Comparison of ENCODE assay signal across 8 mouse cellular contexts in the genomic region with DNA sequence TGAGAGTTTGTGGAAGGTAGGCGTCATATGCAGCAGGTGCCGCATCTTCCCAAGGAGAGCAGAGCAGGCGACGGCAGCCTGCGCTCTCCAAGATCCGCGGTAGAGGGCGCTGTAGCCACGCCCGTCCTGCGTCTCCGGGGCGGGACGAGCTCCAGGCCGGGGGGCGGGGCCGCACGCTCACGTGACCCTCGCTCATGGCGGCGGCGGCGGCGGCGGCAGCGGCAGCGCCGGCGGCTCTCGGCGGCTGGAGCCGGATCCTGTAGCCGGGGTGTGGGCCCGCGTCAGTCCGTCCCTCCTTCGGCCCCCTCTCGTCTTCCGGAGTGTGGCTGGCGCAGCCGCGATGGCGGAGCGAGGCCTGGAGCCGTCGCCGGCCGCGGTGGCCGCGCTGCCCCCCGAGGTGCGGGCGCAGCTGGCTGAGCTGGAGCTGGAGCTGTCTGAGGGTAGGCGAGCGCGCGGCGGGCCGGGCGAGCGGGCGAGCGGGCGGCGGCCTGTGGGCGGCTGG. TPM values are rescaled to one million over a fixed set of nuclear protein-coding genes. Genes with fewer than 3 reads are reported as not detected.
A peak's percentile ranks its signal among the peaks of the same experiment; 100 is the strongest.
DNase-seq lines count a peak whose midpoint lies in the region; ATAC-seq lines count a peak whose summit lies in the region.

Dip2b (plus strand) TSS at position 195 of the 502 bp plus-strand sequence.

- H3K4me3 ChIP-seq in embryonic facial prominence, embryonic 11.5 days (ENCODE audit: low read depth, low read length), result peak within 1 kb of the TSS; percentile 92
- H3K4me3 ChIP-seq in limb, embryonic 10.5 days, result peak within 1 kb of the TSS; percentile 97
- peak within 1 kb of the TSS; percentile 94 for H3K4me3 ChIP-seq in midbrain, embryonic 12.5 days

- peak within 1 kb of the TSS; percentile 93 for H3K27ac ChIP-seq in embryonic facial prominence, embryonic 11.5 days (replicated peaks; ENCODE audit: low read depth, low read length)
- peak within 1 kb of the TSS; percentile 100 for H3K27ac ChIP-seq in limb, embryonic 10.5 days
- peak within 1 kb of the TSS; percentile 100 for H3K27ac ChIP-seq in midbrain, embryonic 12.5 days (replicated peaks)

- H3K9ac ChIP-seq in embryonic facial prominence, embryonic 11.5 days (replicated peaks; ENCODE audit: low read length), result peak within 1 kb of the TSS; percentile 97
- peak within 1 kb of the TSS; percentile 98 for H3K9ac ChIP-seq in midbrain, embryonic 12.5 days (replicated peaks)

- H3K36me3 ChIP-seq in embryonic facial prominence, embryonic 11.5 days (replicated peaks; ENCODE audit: control insufficient read depth, insufficient read depth, low read depth, low read length), result no peaks in the 10 kb centered on the region
- H3K36me3 ChIP-seq in limb, embryonic 10.5 days, result peaks cover 8% of the 10 kb centered on the region; the same call in 1 of the 2 replicates
- H3K36me3 ChIP-seq in midbrain, embryonic 12.5 days, result no peaks in the 10 kb centered on the region

- no peaks in the 10 kb centered on the region for H3K9me3 ChIP-seq in embryonic facial prominence, embryonic 11.5 days (replicated peaks; ENCODE audit: control insufficient read depth, low read length)
- no peaks in the 10 kb centered on the region for H3K9me3 ChIP-seq in limb, embryonic 10.5 days (replicated peaks)
- H3K9me3 ChIP-seq in midbrain, embryonic 12.5 days, result no peaks in the 10 kb centered on the region

- peak within 1 kb of the TSS; percentile 46 for H3K4me2 ChIP-seq in embryonic facial prominence, embryonic 11.5 days (ENCODE audit: low read depth, low read length)
- peak within 1 kb of the TSS; percentile 67 for H3K4me2 ChIP-seq in midbrain, embryonic 12.5 days (replicated peaks)

- 0% methylated on average over 49 of the region's 68 CpGs for WGBS in embryonic facial prominence, embryonic 11.5 days
- under 1% methylated on average over 66 of the region's 68 CpGs for WGBS in limb, embryonic 10.5 days
- WGBS in midbrain, embryonic 12.5 days, result under 1% methylated on average over 54 of the region's 68 CpGs

- peak; percentile 83 for ATAC-seq in embryonic facial prominence, embryonic 11.5 days (replicated peaks; ENCODE audit: insufficient number of reproducible peaks, low FRiP score, low TSS enrichment, low read depth)
- ATAC-seq in midbrain, embryonic 12.5 days (ENCODE audit: low FRiP score, low read depth), result peak; percentile 92

- DNase-seq in 3134 (ENCODE audit: extremely low read depth, insufficient read length, low spot score), result peak; percentile 83
- DNase-seq in adrenal gland, postnatal 25 days, result peak; percentile 99
- peak; percentile 96 for DNase-seq in embryonic facial prominence, embryonic 11.5 days (ENCODE audit: low spot score)
- DNase-seq in heart, adult 11 months, result peak; percentile 99
- DNase-seq in kidney, adult 11 months, result peak; percentile 89
- DNase-seq in limb, embryonic 10.5 days (ENCODE audit: low spot score), result peak; percentile 99
- peak; percentile 87 for DNase-seq in skeletal muscle tissue, adult 2 months (ENCODE audit: low read depth, low spot score)

- H3K4me1 ChIP-seq in embryonic facial prominence, embryonic 11.5 days (ENCODE audit: control insufficient read depth, insufficient read depth, low read length), result no peaks in the 10 kb centered on the region
- peaks cover 27% of the 10 kb centered on the region for H3K4me1 ChIP-seq in limb, embryonic 10.5 days
- H3K4me1 ChIP-seq in midbrain, embryonic 12.5 days, result peaks cover 22% of the 10 kb centered on the region

- H3K27me3 ChIP-seq in embryonic facial prominence, embryonic 11.5 days (ENCODE audit: control insufficient read depth, insufficient read depth, low read length), result no peaks in the 10 kb centered on the region
- peaks cover 4% of the 10 kb centered on the region; the same call in 1 of the 2 replicates for H3K27me3 ChIP-seq in limb, embryonic 10.5 days (ENCODE audit: low read depth, poor library complexity, severe bottlenecking)
- peaks cover 7% of the 10 kb centered on the region for H3K27me3 ChIP-seq in midbrain, embryonic 12.5 days

RNA-seq across cellular contexts. Expression of gene Dip2b, which starts in this region (rescaled TPM):
- 17.9 and 19.9 TPM in 2 replicates for total RNA-seq in adrenal gland, postnatal 25 days (2021)
- 15.4 and 16.5 TPM in 2 replicates for polyA plus RNA-seq in embryonic facial prominence, embryonic 11.5 days (2014; fragmentation: Nextera tagmentation; extraction: Ambion mirVana)
- polyA plus RNA-seq in limb, embryonic 10.5 days (2016; fragmentation: Nextera tagmentation; extraction: Ambion mirVana), result 13.6 and 16.4 TPM in 2 replicates
- 26.6 and 28.4 TPM in 2 replicates for polyA plus RNA-seq in midbrain, embryonic 12.5 days (2016; fragmentation: Nextera tagmentation; extraction: Ambion mirVana)

Comparison
In these comparisons a context has a peak if more than half of its experiments do, and no peak if none do; other contexts are left out.
1. Peak in every context shown above with its lines: DNase-seq, ATAC-seq, H3K4me3 ChIP-seq and H3K27ac ChIP-seq.